Mouse (Mus musculus): ENCODE results near the gene Scn2a. TPM values are rescaled to one million over a fixed set of nuclear protein-coding genes. Genes with fewer than 3 reads are reported as not detected.
A peak's percentile ranks its signal among the peaks of the same experiment; 100 is the strongest.

Scn2a gene
- polyA plus RNA-seq, 1 experiment, result 0.08 TPM

GRCm38 (mm10) chr2:65667590-65668436, 47.2 kb downstream of the Scn2a start:
- no peaks in the 10 kb centered on the region for H3K27me3 ChIP-seq (ENCODE audit: control insufficient read depth, insufficient read depth, low read length)
- no peak for DNase-seq
- 61% methylated on average over 18 of the region's 18 CpGs for WGBS
- 0 out of 2 replicates have a peak, but pooled peaks cover 2% of the 10 kb centered on the region for H3K4me1 ChIP-seq (replicated peaks; ENCODE audit: control insufficient read depth, insufficient read depth, low read length)
- no peak for TF ChIP-seq POLR2A (IDR thresholded peaks at IDR 0.05; ENCODE audit: control insufficient read depth, extremely low read depth, insufficient read depth, low read length, poor library complexity)
- no peak for TF ChIP-seq CTCF (IDR thresholded peaks at IDR 0.05; ENCODE audit: borderline replicate concordance, control insufficient read depth, extremely low read depth, insufficient read depth, low read length, poor library complexity)
- no peaks in the 10 kb centered on the region for H3K36me3 ChIP-seq (ENCODE audit: control insufficient read depth, insufficient read depth, low read length)
- no peak overlapping the region for H3K4me3 ChIP-seq (ENCODE audit: control insufficient read depth, insufficient read depth, low read length)
- no peak overlapping the region for H3K27ac ChIP-seq (ENCODE audit: control insufficient read depth, insufficient read depth, low read length)

GRCm38 (mm10) chr2:65668437-65669135, 48.0 kb downstream of the Scn2a start:
- WGBS, result 23% methylated on average over 12 of the region's 12 CpGs
- H3K27me3 ChIP-seq (ENCODE audit: control insufficient read depth, insufficient read depth, low read length), result no peaks in the 10 kb centered on the region
- no peak overlapping the region for H3K4me3 ChIP-seq (ENCODE audit: control insufficient read depth, insufficient read depth, low read length)
- no peak overlapping the region for H3K27ac ChIP-seq (ENCODE audit: control insufficient read depth, insufficient read depth, low read length)
- H3K36me3 ChIP-seq (ENCODE audit: control insufficient read depth, insufficient read depth, low read length), result no peaks in the 10 kb centered on the region
- 0 out of 2 replicates have a peak, but pooled peaks cover 2% of the 10 kb centered on the region for H3K4me1 ChIP-seq (replicated peaks; ENCODE audit: control insufficient read depth, insufficient read depth, low read length)
- TF ChIP-seq POLR2A (IDR thresholded peaks at IDR 0.05; ENCODE audit: control insufficient read depth, extremely low read depth, insufficient read depth, low read length, poor library complexity), result no peak
- TF ChIP-seq CTCF (IDR thresholded peaks at IDR 0.05; ENCODE audit: borderline replicate concordance, control insufficient read depth, extremely low read depth, insufficient read depth, low read length, poor library complexity), result peak; percentile 40; the same call in 1 of the 2 replicates
- DNase-seq, result peak; percentile 47

DNA sequence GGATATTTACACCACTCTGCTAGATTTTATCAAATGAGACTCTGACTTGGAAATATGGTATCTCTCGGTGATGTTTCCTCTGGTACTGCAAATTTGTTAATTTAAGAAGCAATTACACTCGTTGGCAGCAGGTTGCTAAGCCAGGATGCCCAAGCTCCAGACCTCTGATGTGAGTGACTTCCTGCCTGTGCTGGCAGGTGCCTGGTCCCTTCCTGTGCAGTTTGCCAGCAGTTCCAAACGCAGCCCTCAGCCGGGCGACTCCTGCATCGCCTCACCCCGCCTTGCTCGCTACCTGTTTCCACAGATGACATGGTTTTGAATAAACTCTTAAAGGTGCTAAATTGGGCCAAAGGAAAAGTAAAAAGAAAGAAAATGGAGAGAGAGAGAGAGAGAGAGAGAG, 49.0 kb downstream of the Scn2a start:
- no peak overlapping the region for H3K4me3 ChIP-seq (ENCODE audit: control insufficient read depth, insufficient read depth, low read length)
- TF ChIP-seq CTCF (IDR thresholded peaks at IDR 0.05; ENCODE audit: borderline replicate concordance, control insufficient read depth, extremely low read depth, insufficient read depth, low read length, poor library complexity) (no peak), POLR2A (IDR thresholded peaks at IDR 0.05; ENCODE audit: control insufficient read depth, extremely low read depth, insufficient read depth, low read length, poor library complexity) (no peak)
- DNase-seq, result no peak
- no peaks in the 10 kb centered on the region for H3K27me3 ChIP-seq (ENCODE audit: control insufficient read depth, insufficient read depth, low read length)
- H3K4me1 ChIP-seq (replicated peaks; ENCODE audit: control insufficient read depth, insufficient read depth, low read length), result 0 out of 2 replicates have a peak, but pooled peaks cover 2% of the 10 kb centered on the region
- H3K36me3 ChIP-seq (ENCODE audit: control insufficient read depth, insufficient read depth, low read length), result no peaks in the 10 kb centered on the region
- 18% methylated on average over 8 of the region's 8 CpGs for WGBS
- H3K27ac ChIP-seq (ENCODE audit: control insufficient read depth, insufficient read depth, low read length), result no peak overlapping the region

DNA sequence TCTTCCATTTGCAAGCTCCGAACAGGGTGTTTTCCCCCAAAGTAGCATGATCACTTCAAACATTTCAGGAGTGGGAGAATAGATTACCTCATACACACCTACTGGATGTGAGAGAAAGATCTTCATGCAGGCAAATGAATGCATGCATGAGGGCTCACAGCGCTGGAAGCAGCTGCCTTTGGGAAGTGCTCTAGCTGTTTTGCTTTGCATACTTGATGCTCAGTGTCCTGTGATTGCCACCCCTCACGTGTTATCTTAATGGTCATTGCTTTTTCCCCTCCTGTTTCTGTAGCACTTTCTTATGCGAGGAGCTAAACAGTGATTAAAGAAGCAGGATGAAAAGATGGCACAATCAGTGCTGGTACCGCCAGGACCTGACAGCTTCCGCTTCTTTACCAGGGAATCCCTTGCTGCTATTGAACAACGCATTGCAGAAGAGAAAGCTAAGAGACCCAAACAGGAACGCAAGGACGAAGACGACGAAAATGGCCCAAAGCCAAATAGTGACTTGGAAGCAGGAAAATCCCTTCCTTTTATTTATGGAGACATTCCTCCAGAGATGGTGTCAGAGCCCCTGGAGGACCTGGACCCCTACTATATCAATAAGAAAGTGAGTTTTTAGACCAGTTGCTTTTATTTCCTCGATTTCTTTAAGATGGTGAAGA, 49.7 kb downstream of the Scn2a start:
- no peak overlapping the region for H3K4me3 ChIP-seq (ENCODE audit: control insufficient read depth, insufficient read depth, low read length)
- H3K36me3 ChIP-seq (ENCODE audit: control insufficient read depth, insufficient read depth, low read length), result no peaks in the 10 kb centered on the region
- TF ChIP-seq CTCF (IDR thresholded peaks at IDR 0.05; ENCODE audit: borderline replicate concordance, control insufficient read depth, extremely low read depth, insufficient read depth, low read length, poor library complexity) (no peak), POLR2A (IDR thresholded peaks at IDR 0.05; ENCODE audit: control insufficient read depth, extremely low read depth, insufficient read depth, low read length, poor library complexity) (no peak)
- no peaks in the 10 kb centered on the region for H3K27me3 ChIP-seq (ENCODE audit: control insufficient read depth, insufficient read depth, low read length)
- no peak overlapping the region for H3K27ac ChIP-seq (ENCODE audit: control insufficient read depth, insufficient read depth, low read length)
- WGBS, result 92% methylated on average over 12 of the region's 12 CpGs
- 0 out of 2 replicates have a peak, but pooled peaks cover 2% of the 10 kb centered on the region for H3K4me1 ChIP-seq (replicated peaks; ENCODE audit: control insufficient read depth, insufficient read depth, low read length)
- no peak for DNase-seq

DNA sequence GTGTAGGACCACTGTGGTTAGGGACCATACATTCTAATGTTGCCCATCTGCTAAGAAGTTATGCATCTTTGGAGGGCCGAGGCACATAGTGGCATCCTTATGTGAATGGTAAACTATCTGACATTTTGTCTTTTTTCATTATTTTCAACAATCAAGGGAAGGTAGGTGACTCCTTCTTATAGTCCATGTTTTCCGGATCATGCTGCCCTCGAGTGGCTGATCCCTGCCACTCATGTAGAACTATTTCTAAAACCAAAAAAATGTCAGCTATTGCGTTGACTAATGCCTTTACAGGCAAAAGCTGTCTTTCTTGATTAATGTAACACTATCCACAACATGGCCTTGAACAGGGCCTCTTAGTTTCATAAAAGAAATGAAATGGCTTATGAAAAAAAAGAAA, 59.0 kb downstream of the Scn2a start:
- Histone ChIP-seq H3K36me3 (ENCODE audit: control insufficient read depth, insufficient read depth, low read length) (no peaks in the 10 kb centered on the region), H3K4me3 (ENCODE audit: control insufficient read depth, insufficient read depth, low read length) (no peak overlapping the region), H3K4me1 (replicated peaks; ENCODE audit: control insufficient read depth, insufficient read depth, low read length) (no peaks in the 10 kb centered on the region), H3K27me3 (ENCODE audit: control insufficient read depth, insufficient read depth, low read length) (no peaks in the 10 kb centered on the region), H3K27ac (ENCODE audit: control insufficient read depth, insufficient read depth, low read length) (no peak overlapping the region)
- no peak for DNase-seq
- 85% methylated on average over 4 of the region's 4 CpGs for WGBS
- TF ChIP-seq POLR2A (IDR thresholded peaks at IDR 0.05; ENCODE audit: control insufficient read depth, extremely low read depth, insufficient read depth, low read length, poor library complexity) (no peak), CTCF (IDR thresholded peaks at IDR 0.05; ENCODE audit: borderline replicate concordance, control insufficient read depth, extremely low read depth, insufficient read depth, low read length, poor library complexity) (no peak)

DNA sequence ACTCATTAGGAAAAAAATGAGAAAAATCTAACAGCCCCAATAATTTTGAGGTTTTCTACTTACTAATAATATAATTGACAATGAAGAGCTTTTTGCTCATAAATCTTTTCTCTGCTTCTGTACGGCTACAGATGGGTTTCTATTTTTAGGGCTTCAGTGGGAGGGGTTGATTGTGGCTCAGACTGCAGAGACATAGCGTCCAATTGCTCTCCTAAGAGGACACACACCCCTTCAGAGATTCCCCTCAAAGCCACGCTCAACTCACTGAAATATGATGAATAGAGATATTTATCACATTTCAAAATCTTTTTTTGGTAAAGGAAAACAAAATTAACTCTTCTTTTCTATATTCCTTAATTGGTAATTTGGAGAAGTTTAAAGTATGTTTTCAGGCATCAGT, 64.6 kb downstream of the Scn2a start:
- no peaks in the 10 kb centered on the region for H3K27me3 ChIP-seq (ENCODE audit: control insufficient read depth, insufficient read depth, low read length)
- no peak overlapping the region for H3K4me3 ChIP-seq (ENCODE audit: control insufficient read depth, insufficient read depth, low read length)
- no peaks in the 10 kb centered on the region for H3K4me1 ChIP-seq (replicated peaks; ENCODE audit: control insufficient read depth, insufficient read depth, low read length)
- 23% methylated on average over 3 of the region's 3 CpGs for WGBS
- H3K36me3 ChIP-seq (ENCODE audit: control insufficient read depth, insufficient read depth, low read length), result no peaks in the 10 kb centered on the region
- DNase-seq, result no peak
- no peak overlapping the region for H3K27ac ChIP-seq (ENCODE audit: control insufficient read depth, insufficient read depth, low read length)
- TF ChIP-seq CTCF (IDR thresholded peaks at IDR 0.05; ENCODE audit: borderline replicate concordance, control insufficient read depth, extremely low read depth, insufficient read depth, low read length, poor library complexity) (no peak), POLR2A (IDR thresholded peaks at IDR 0.05; ENCODE audit: control insufficient read depth, extremely low read depth, insufficient read depth, low read length, poor library complexity) (no peak)

All from thymus, adult 2 months (tissue).